Mouse (Mus musculus): Measurements from ENCODE around the gene Gse1. TPM values are rescaled to one million over a fixed set of nuclear protein-coding genes. Genes with fewer than 3 reads are reported as not detected.

Gene Gse1
- total and polyA plus RNA-seq, 3 experiments = 23.6 to 128 (median 66.9) TPM

GRCm38 (mm10) chr8:120474496-120475235, 246.4 kb downstream of the Gse1 start (continued):
- no peak for TF ChIP-seq ZMIZ1 (IDR thresholded peaks at IDR 0.05; ENCODE audit: low read depth, low read length)

- Histone ChIP-seq H3K9ac (ENCODE audit: control insufficient read depth, low read depth, low read length, poor library complexity, severe bottlenecking) (peak overlapping the region; percentile 69), H3K4me1 (ENCODE audit: control insufficient read depth in 1 of 2, insufficient read depth in 2 of 2, low read length in 2 of 2) (peaks cover 41 to 61% of the 10 kb centered on the region in 2 experiments)
- TF ChIP-seq MEF2A (IDR thresholded peaks at IDR 0.05; ENCODE audit: extremely low read depth, insufficient replicate concordance, low read depth, low read length, poor library complexity, severe bottlenecking) (no peak), MAFK (IDR thresholded peaks at IDR 0.05; ENCODE audit: borderline replicate concordance, low read depth, low read length) (peak; percentile 61; the same call in 1 of the 2 replicates), TCF12 (IDR thresholded peaks at IDR 0.05; ENCODE audit: low read depth, low read length) (peak; percentile 99), MYC (IDR thresholded peaks at IDR 0.05; ENCODE audit: low read depth, low read length) (peak; percentile 79), NELFE (IDR thresholded peaks at IDR 0.05; ENCODE audit: low read depth, low read length) (peak; percentile 67), USF2 (IDR thresholded peaks at IDR 0.05; ENCODE audit: borderline replicate concordance in 1 of 2, insufficient read depth in 1 of 2, low read depth in 1 of 2, low read length in 2 of 2) (no peak), GATA1 (IDR thresholded peaks at IDR 0.05; ENCODE audit: low read depth, low read length) (peak; percentile 100), ZMIZ1 (IDR thresholded peaks at IDR 0.05; ENCODE audit: low read depth, low read length) (peak; percentile 93), ELF1 (IDR thresholded peaks at IDR 0.05; ENCODE audit: low read depth, low read length) (peak; percentile 50; the same call in 1 of the 2 replicates), CTCF (IDR thresholded peaks at IDR 0.05 in 2 of 3, conservative IDR thresholded peaks at IDR 0.05 in 1 of 3; ENCODE audit: control insufficient read depth in 1 of 3, insufficient read depth in 1 of 3, low read depth in 2 of 3, low read length in 3 of 3, poor library complexity in 1 of 3, severe bottlenecking in 1 of 3) (no peak), POLR2AphosphoS5 (IDR thresholded peaks at IDR 0.05; ENCODE audit: borderline replicate concordance, low read depth, low read length) (no peak), ZNF384 (IDR thresholded peaks at IDR 0.05; ENCODE audit: low read depth, low read length) (no peak), MAZ (IDR thresholded peaks at IDR 0.05; ENCODE audit: low read depth, low read length) (peak; percentile 97), POLR2A (IDR thresholded peaks at IDR 0.05; ENCODE audit: control insufficient read depth in 1 of 2, insufficient read depth in 1 of 2, low read depth in 1 of 2, low read length in 2 of 2, poor library complexity in 1 of 2) (peak in 1 of 2 experiments; percentile 65; a peak in 1 of 4 replicates), RAD21 (IDR thresholded peaks at IDR 0.05; ENCODE audit: low read depth, low read length) (no peak), POLR2AphosphoS2 (IDR thresholded peaks at IDR 0.05; ENCODE audit: low read length) (peak; percentile 54), USF1 (IDR thresholded peaks at IDR 0.05; ENCODE audit: low read depth, low read length) (no peak), ZKSCAN1 (IDR thresholded peaks at IDR 0.05; ENCODE audit: low read depth, low read length) (no peak), MAX (IDR thresholded peaks at IDR 0.05; ENCODE audit: low read length) (0 out of 2 replicates have a peak, but pooled peaks have one; percentile 36), JUND (IDR thresholded peaks at IDR 0.05; ENCODE audit: low read depth, low read length) (peak; percentile 69; the same call in 1 of the 2 replicates), TAL1 (IDR thresholded peaks at IDR 0.05; ENCODE audit: low read length) (peak; percentile 97), ZC3H11A (IDR thresholded peaks at IDR 0.05; ENCODE audit: low read depth, low read length) (no peak), E2F4 (IDR thresholded peaks at IDR 0.05; ENCODE audit: borderline replicate concordance, low read depth, low read length) (no peak), UBTF (IDR thresholded peaks at IDR 0.05; ENCODE audit: borderline replicate concordance, insufficient read depth, low read depth, low read length) (no peak), EP300 (IDR thresholded peaks at IDR 0.05; ENCODE audit: low read depth in 1 of 2, low read length in 2 of 2) (peak; percentile 98 to 99), TBP (IDR thresholded peaks at IDR 0.05; ENCODE audit: low read depth, low read length) (peak; percentile 71), MXI1 (IDR thresholded peaks at IDR 0.05; ENCODE audit: low read depth, low read length) (peak; percentile 56), SMC3 (IDR thresholded peaks at IDR 0.05; ENCODE audit: low read depth, low read length) (no peak), KAT2A (conservative IDR thresholded peaks at IDR 0.05; ENCODE audit: low read depth, low read length) (0 out of 2 replicates have a peak, but pooled peaks have one; percentile 25), ETS1 (IDR thresholded peaks at IDR 0.05; ENCODE audit: low read depth, low read length) (peak; percentile 95), SIN3A (IDR thresholded peaks at IDR 0.05; ENCODE audit: low read length) (peak; percentile 91), BHLHE40 (IDR thresholded peaks at IDR 0.05; ENCODE audit: borderline replicate concordance, low read depth, low read length) (peak; percentile 81)
Observed at GRCm38 (mm10) chr8:120475462-120476201, 247.4 kb downstream of the Gse1 start.

More at GRCm38 (mm10) chr8:120475462-120476201, 247.4 kb downstream of the Gse1 start:
- peaks cover 0 to 51% of the 10 kb centered on the region in 2 experiments; a peak in 2 of 4 replicates for H3K36me3 ChIP-seq (ENCODE audit: control insufficient read depth in 1 of 2, insufficient read depth in 2 of 2, low read length in 2 of 2)
- H3K79me2 ChIP-seq (ENCODE audit: control insufficient read depth, insufficient read depth, low read length, poor library complexity) = peaks cover 7% of the 10 kb centered on the region
- H3K4me3 ChIP-seq (ENCODE audit: control insufficient read depth in 1 of 2, insufficient read depth in 1 of 2, low read depth in 2 of 2, low read length in 2 of 2) = peak overlapping the region; percentile 10 to 19; a peak in 2 of 4 replicates
- no peaks in the 10 kb centered on the region for H3K27me3 ChIP-seq (ENCODE audit: control insufficient read depth in 1 of 2, insufficient read depth in 2 of 2, low read length in 2 of 2)
- peak overlapping the region; percentile 91 for H3K27ac ChIP-seq (ENCODE audit: control insufficient read depth, low read depth, low read length)
- no peaks in the 10 kb centered on the region for H3K9me3 ChIP-seq (replicated peaks; ENCODE audit: insufficient read depth, low read length)
- DNase-seq (ENCODE audit: low read depth, low spot score) = peak; percentile 96

Data from MEL (cell line).